Mouse (Mus musculus) midbrain, postnatal 0 days (tissue): Measurements from ENCODE around the gene Efcab11. TPM values are rescaled to one million over a fixed set of nuclear protein-coding genes. Genes with fewer than 3 reads are reported as not detected.

Experiments
- ATAC-seq: fragments of 200-750 bp; cut with Nextera tagmentation; 2 replicates; pipeline ENCODE4 v1.8.0; 2017; ENCODE audit warnings: moderate number of reproducible peaks, mild to moderate bottlenecking, moderate TSS enrichment, moderate library complexity; ENCODE audit not compliant: low FRiP score
- DNase-seq: peaks from one replicate; pipeline ENCODE4 v3.0.0-alpha.2; 2015; ENCODE audit warnings: low spot score
- H3K27ac ChIP-seq: fragments of 300-500 bp; sonication (generic); 2 replicates; pipeline ENCODE4 v1.5.1; 2014; ENCODE audit warnings: low read depth, mild to moderate bottlenecking, low read length, mixed read lengths
- H3K27me3 ChIP-seq: fragments of 300-500 bp; sonication (generic); 2 replicates; pipeline ENCODE4 v1.6.1; 2014; ENCODE audit warnings: low read length, control low read depth, mixed read lengths; ENCODE audit not compliant: insufficient read depth
- H3K36me3 ChIP-seq: fragments of 300-500 bp; sonication (generic); 2 replicates; pipeline ENCODE4 v1.6.1; 2014; ENCODE audit warnings: low read length, control low read depth, mixed read lengths; ENCODE audit not compliant: insufficient read depth
- H3K4me1 ChIP-seq: fragments of 300-500 bp; sonication (generic); 2 replicates; pipeline ENCODE4 v1.6.1; 2014; ENCODE audit warnings: mild to moderate bottlenecking, control low read depth, antibody characterized with exemption, low read length, mixed read lengths; ENCODE audit not compliant: insufficient read depth
- H3K4me2 ChIP-seq: fragments of 300-500 bp; sonication (generic); 2 replicates; pipeline ENCODE4 v1.6.1; 2014; ENCODE audit warnings: low read depth, mild to moderate bottlenecking, low read length, mixed read lengths; ENCODE audit not compliant: poor library complexity, severe bottlenecking
- H3K4me3 ChIP-seq: fragments of 300-500 bp; sonication (generic); 2 replicates; pipeline ENCODE4 v1.5.1; 2014; ENCODE audit warnings: low read depth, mild to moderate bottlenecking, low read length, moderate library complexity
- H3K9ac ChIP-seq: fragments of 300-500 bp; sonication (generic); replicated peaks from 2 replicates; pipeline ENCODE4 v1.6.1; 2014; ENCODE audit warnings: mild to moderate bottlenecking, low read length, moderate library complexity, mixed read lengths; ENCODE audit not compliant: poor library complexity, severe bottlenecking
- H3K9me3 ChIP-seq: fragments of 300-500 bp; sonication (generic); 2 replicates; pipeline ENCODE4 v1.6.1; 2016; ENCODE audit warnings: low read length, control low read depth
- CTCF ChIP-seq: IDR thresholded peaks from 2 replicates; pipeline ENCODE4 v1.5.1; 2016; ENCODE audit warnings: antibody characterized with exemption, mild to moderate bottlenecking
- WGBS: fragments of 180-500 bp; shearing (Covaris S2); extraction: QIAGEN DNeasy Blood & Tissue Kit; methylation state at CpG from one replicate; pipeline ENCODE4 v1.1.7; 2014; 5-methylcytosine and 5-hydroxymethylcytosine counted together
- polyA plus RNA-seq: library from polyadenylated mRNA; unstranded; fragments of >200 nt; fragmentation: Nextera tagmentation; extraction: Ambion mirVana; gene quantifications from 2 replicates; pipeline ENCODE4 v1.2.1, GENCODE M21; 2015
- total RNA-seq: library from RNA; depleted of rRNA; stranded (reverse); fragments of >200 nt; gene quantifications from 2 replicates; pipeline ENCODE4 v1.2.3, GENCODE M21; 2014

The Efcab11 gene
- total and polyA plus RNA-seq, 2 experiments from 2014 or later, result 2.5 to 2.6 TPM

GRCm38 (mm10) chr12:99654991-99655880, 229.0 kb downstream of the Efcab11 start:
- no peak for ATAC-seq
- no peaks in the 10 kb centered on the region for H3K36me3 ChIP-seq
- no peak overlapping the region for H3K4me3 ChIP-seq
- no peak overlapping the region for H3K4me2 ChIP-seq
- DNase-seq, result no peak
- no peaks in the 10 kb centered on the region for H3K4me1 ChIP-seq
- no peak overlapping the region for H3K9ac ChIP-seq
- WGBS, result 87% methylated on average over 19 of the region's 19 CpGs
- no peak overlapping the region for H3K27ac ChIP-seq
- no peak for TF ChIP-seq CTCF
- no peaks in the 10 kb centered on the region for H3K27me3 ChIP-seq
- H3K9me3 ChIP-seq, result no peaks in the 10 kb centered on the region

DNA sequence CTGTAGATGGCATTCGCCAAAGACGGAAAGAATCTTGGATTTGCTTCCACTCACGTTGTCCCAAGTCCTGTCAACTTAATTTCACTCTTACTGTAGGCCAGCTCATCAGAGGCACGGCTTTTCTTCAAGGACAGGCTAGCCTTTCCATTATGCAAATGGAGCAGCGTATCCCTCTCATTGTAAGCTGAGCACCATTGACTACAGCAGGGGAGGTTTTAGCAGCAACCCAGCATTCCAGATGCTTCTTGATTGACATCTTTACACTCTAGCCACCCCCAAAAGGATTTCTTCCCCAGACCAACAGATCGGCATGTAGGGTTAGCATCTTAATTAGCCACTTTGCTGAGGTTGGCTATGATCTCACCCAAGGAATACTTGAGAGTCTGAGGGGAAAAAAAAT, 231.8 kb downstream of the Efcab11 start:
- Histone ChIP-seq H3K4me3 (no peak overlapping the region), H3K9me3 (no peaks in the 10 kb centered on the region), H3K27ac (no peak overlapping the region), H3K36me3 (no peaks in the 10 kb centered on the region), H3K27me3 (no peaks in the 10 kb centered on the region), H3K9ac (no peak overlapping the region), H3K4me2 (no peak overlapping the region), H3K4me1 (no peaks in the 10 kb centered on the region)
- ATAC-seq, result no peak
- no peak for TF ChIP-seq CTCF
- WGBS, result 22% methylated on average over 6 of the region's 6 CpGs
- no peak for DNase-seq

DNA sequence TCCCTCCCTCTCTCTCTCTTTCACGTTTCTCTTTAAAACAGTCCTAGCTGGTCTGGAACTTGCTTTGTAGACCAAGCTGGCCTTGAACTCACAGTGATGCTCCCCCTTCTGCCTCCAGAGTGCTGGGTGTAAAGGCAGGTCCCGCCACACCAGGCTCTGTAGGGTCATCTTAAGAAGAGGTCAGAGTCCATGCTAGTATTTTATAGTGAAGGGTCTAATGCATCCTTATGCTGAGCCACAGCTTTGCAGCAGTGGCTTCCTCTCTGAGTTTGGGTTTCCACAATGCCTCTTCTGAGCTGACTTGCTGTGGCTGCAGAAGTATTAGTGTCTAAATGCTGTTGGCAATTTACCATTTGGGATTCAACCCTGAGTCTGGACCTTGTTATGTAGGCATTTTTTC, 234.5 kb downstream of the Efcab11 start:
- ATAC-seq, result no peak
- WGBS, result 89% methylated on average over 2 of the region's 2 CpGs

DNA sequence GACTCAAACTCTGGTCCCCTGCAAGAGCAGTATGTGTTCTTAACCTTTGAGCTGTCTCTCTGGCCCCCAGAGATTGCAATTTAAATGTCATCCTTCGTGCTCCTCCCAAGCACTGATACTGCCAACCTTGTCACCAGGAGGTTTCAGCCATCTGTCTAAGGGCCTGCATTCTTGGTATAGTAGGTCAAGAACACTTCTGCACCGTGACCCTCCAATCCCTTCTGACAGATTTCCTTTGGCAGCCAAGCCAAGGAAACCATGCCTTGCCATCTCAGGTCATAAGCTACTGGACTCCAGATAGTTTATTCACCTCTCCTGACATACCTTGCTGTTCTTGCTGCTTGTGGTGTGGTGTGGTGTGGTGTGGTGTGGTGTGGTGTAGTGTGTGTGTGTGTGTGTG, 235.5 kb downstream of the Efcab11 start:
- no peak overlapping the region for H3K27ac ChIP-seq
- H3K9me3 ChIP-seq, result peaks cover 6% of the 10 kb centered on the region; the same call in 1 of the 2 replicates
- no peak for TF ChIP-seq CTCF
- no peaks in the 10 kb centered on the region for H3K27me3 ChIP-seq
- no peak overlapping the region for H3K4me2 ChIP-seq
- H3K4me3 ChIP-seq, result no peak overlapping the region
- WGBS, result 74% methylated on average over 2 of the region's 2 CpGs
- H3K4me1 ChIP-seq, result no peaks in the 10 kb centered on the region
- DNase-seq, result no peak
- no peak for ATAC-seq
- no peak overlapping the region for H3K9ac ChIP-seq
- H3K36me3 ChIP-seq, result no peaks in the 10 kb centered on the region

More for the DNA sequence above, 234.5 kb downstream of the Efcab11 start:
- Histone ChIP-seq H3K4me3 (no peak overlapping the region), H3K36me3 (no peaks in the 10 kb centered on the region), H3K27ac (no peak overlapping the region), H3K9ac (no peak overlapping the region), H3K27me3 (no peaks in the 10 kb centered on the region), H3K9me3 (0 out of 2 replicates have a peak, but pooled peaks cover 4% of the 10 kb centered on the region), H3K4me2 (no peak overlapping the region), H3K4me1 (no peaks in the 10 kb centered on the region)
- DNase-seq, result no peak
- no peak for TF ChIP-seq CTCF

- Histone ChIP-seq H3K27me3 (no peaks in the 10 kb centered on the region), H3K4me3 (no peak overlapping the region), H3K4me2 (no peak overlapping the region), H3K36me3 (no peaks in the 10 kb centered on the region), H3K9me3 (peaks cover 6% of the 10 kb centered on the region; the same call in 1 of the 2 replicates), H3K9ac (no peak overlapping the region), H3K27ac (no peak overlapping the region), H3K4me1 (no peaks in the 10 kb centered on the region)
- no peak for TF ChIP-seq CTCF
- ATAC-seq (no peak), DNase-seq (no peak)
- WGBS, result 88% methylated on average over 11 of the region's 11 CpGs
Observed at GRCm38 (mm10) chr12:99646556-99647354, 237.5 kb downstream of the Efcab11 start.
